Mouse (Mus musculus): ENCODE results near the gene Ahctf1.
"Not testable (repeated sequence)": the region's sequence is repeated elsewhere in the genome, so short reads cannot be mapped to it uniquely, and the experiment has no call there.

Ahctf1 gene

DNA sequence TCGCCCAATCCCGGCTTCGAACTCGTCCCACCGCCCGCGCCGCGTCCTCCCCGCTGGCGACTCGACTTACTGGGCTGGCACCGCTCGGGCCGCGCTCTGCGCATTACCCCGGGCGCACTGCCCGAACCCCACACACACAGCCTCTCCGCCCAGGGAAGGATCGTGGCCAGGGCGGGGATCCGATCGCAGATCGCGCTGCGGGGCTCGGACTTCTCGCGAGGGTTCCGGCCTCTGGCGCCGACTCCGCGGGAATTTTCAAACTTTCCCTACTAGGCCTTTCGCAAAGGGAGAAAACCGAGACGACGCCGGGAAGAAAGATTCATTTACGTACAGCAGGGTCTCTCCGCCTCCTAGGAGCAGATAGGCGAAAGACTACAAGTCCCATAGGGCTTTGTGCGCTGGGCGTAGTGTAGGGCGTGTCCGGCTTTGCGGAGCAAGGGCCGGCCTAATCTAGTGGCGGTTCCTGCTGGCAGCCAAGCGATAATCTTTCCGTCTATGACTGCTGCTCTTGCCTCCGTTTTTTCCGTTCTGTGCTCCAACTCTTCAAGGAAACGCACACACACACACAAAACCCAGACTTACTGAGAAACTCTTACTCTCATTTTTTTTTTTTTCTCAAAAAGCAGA lies at the start of gene Ahctf1:
Ahctf1 (minus strand) TSS at position 168 of the 627 bp plus-strand sequence.
- in situ Hi-C loops (cut with MboI): no loop called here

DNA sequence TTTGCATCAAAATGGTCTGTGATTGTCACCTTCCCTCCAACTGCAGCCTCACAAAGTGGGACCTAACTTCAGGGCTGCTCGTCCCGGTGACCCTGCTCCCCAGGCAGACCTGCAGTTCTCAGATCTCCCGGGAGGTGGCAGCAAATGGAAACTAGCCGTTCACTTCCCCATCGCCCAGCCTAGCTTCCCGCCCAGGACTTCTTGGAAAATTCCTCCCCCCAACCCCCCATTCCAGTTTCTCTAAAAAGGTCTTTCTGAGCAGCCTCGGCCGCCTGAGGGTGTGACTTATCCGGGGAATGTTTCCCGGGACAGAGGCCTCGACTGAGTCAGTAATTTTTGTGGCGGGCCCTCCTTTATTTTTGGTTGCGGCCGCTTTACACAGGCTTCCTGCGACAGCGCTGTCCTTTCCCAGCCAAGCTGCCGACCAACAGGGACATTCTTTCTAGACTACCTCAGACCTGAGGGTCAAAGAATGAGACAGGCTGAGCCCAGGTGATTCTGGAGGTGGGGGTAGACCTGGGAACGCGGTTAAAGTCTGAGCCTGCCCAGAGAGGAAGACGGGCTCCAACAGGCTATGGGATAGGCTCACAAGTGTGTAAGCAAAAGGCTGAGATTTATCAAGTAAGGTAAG lies 44.4 kb upstream of the Ahctf1 start:
- in situ Hi-C loops (cut with MboI): no loop called here

DNA sequence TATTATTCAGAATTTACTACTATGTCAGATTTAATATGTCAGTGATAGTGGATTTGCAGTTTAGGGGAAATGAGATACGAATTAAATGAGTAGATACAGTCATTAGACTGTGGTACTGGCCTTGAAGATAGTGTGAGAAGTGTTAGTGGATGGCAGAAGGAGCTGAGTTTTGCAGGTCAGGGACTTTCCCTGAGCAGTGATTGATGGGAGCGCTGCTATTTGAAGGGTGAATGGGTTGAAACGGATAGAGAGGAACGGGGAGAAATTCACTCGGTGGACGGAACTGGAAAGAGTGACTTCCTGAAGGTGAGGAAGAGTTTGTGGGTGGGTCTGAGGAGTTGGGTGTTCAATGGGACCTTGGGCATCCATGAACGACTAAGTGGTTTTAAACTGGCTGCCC lies 43.7 kb upstream of the Ahctf1 start:
- in situ Hi-C loops (cut with MboI): no loop called here

DNA sequence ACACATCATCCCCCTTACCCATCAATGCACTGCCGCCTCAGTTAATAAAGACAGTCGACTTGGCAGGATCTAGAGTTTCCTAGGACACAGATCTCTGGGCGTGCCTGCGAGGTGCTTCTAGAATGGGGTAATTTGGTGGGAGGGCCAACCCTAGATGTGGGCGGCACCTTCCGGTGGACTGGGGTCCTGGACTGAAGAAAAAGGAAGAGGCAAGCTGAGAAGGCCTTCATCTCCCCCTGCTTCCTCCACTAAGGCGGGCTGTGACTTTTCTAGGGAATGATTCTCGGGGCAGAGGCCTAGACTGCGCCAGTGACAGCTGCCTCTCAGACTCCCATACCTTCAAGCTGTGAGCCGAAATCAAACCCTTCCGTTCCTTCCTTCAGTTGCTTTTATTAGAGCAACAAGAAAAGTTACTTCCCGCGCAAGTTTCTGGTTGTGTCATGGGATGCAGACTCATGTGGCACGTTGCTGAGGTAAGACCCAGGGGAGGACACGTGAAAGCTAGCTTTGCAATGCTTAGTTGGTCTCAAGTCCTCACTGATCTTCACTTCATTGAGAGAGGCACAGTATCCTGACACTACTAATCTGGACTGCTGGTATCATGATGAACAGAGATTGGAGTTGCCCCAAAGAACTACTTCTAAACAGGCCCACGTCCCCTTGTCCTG lies 42.5 kb upstream of the Ahctf1 start:
- in situ Hi-C loops (cut with MboI): no loop called here

DNA sequence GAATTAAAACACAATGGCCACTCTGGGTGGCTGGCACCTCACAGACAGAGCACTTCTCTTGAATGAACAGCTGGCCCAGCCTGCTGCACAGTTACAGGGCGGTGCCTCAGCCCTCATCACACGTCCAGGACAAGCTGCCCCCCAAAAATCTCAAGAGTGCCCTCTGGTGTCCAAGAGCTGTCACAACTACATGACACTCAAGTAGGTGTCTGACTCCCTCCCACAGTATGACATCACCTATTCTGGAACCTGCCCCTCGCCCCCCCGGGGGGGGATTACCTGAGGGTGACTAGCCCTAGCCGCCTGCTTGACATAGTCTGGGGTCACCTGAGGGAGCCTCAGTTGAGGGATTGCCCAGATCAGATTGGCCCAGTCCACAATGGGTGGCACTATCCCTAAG lies 41.4 kb upstream of the Ahctf1 start:
- in situ Hi-C loops (cut with MboI): no loop called here

DNA sequence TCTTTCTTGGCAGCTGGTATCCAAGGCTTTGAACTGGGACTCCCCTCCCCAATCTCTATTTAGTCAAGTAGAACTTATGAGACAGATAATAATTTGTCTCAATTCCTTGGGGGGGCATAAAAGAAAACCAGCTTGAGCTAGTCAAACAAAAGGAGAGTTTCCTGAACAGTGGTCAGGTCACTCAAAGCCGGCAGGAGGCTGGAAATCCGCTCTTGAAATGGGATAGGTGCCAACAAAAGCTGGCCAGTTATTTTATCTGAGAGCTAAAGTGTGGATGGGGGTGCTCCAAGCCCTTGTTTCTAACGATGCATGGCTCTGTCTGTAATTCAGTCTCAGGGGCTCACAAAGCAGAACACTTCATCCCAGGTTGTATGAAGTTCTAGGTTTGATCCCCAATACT lies 40.5 kb upstream of the Ahctf1 start:
- in situ Hi-C loops (cut with MboI): no loop called here

DNA sequence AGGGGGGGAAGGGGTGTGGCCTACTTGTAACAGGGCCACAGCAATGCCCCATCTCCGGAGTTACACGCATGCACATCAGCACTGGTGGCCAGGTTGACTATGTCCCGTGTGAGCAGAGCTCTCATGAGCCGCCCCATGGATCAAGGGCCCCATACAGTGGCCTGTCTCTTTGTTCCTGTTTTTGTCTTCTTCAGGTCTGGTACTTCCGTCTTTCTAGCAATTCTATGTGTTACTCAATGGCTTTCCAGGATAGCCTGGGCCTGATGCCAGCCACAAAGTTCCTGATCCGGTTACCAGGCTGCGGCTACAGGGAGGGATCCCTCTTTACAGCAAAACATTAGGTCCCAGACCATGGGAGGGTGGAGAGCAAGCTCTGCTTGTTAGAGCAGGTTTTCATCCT lies 39.1 kb upstream of the Ahctf1 start:
- in situ Hi-C loops (cut with MboI): no loop called here

DNA sequence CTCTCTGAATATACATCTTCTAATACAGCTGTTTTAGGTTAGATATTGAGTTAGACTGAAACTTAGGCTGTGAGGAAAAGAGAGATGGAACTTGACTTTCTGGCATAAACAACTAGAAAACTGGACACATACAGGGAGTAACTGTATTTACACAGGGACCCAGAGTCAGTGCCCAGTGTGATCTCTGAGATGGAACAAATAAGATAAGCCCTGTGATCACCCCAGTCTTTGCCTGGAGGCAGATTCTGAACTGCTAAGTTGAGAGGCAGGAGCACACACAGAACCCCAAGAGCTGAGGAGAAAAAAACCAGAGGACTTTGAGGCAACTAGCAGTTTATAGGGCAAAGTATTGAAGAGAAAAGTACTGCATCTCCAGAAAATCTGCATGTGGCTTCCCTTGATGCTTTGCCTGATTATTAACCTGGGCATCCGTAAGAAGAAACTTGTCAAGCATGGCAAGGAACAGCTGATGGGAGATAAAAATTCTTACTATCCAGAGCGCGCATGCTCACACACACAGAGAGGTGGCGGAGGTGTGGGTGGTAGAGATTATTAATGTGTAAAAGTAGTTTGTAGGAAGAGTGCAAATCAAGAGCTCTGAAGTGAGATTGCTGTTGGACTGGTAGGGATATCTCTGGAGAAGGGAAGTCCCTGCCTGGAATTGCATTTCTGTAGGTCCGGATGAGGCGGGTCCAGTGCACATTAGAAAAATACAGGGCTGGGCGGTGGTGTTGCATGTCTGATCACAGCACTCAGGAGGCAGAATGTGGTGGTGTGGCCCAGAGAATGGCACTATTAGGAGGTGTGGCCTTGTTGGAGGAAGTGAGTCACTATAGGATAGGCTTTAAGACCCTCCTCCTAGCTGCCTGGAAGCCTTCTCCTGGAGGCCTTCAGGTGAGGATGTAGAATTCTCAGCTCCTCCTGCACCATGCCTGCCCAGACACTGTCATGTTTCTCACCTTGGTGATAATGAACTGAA lies 33.2 kb upstream of the Ahctf1 start:
- in situ Hi-C loops (cut with MboI): no loop called here

DNA sequence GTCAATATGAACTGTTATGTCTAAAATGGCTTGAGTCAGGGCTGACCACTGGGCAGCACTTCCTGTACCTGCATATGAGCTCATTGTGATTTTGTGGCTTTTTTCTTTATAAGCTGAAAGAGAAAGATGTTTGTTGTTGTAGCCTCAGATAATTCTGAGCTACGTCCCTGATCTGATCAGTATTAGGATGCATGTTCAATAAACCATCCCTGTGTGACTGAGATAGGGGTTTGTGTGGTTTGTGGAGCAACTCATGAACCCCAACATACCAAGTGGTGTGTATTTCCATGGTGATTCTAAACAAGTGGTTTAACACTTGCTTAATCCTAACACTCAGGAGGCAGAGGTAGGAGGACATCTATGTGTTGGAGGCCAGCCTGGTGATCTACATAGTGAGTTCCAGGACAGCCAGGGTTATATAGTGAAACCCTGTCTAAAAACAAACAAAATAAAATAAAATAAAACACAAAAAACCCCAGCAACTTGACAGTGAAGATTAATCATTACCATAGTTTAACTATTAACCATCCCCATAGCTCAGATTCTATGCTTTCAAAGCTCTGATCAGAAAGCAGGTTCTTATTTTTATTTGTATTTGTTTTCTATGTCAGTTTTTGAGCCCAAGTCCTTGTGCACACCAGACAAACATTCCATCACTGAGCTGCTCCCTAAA lies 32.4 kb upstream of the Ahctf1 start:
- in situ Hi-C loops (cut with MboI): no loop called here

DNA sequence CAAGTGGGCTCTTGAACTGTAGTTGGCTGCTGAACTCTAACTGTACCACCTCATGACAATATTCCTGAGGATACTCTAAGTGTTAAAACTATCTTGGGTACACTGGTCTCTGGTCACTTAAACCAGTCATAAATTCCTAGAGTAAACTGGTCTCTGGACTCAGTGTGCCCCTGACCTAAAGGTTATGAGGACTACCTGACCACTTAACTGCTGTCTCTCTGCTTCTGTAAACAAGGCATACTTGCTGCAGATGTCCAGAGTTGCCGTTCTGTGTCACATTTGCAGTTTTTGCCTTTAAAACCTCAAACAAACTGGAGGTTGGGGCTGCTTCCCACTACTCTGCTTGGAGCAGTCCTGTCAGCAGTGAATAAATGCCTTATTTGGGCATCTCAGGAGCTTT lies 30.1 kb upstream of the Ahctf1 start:
- in situ Hi-C loops (cut with MboI): no loop called here

DNA sequence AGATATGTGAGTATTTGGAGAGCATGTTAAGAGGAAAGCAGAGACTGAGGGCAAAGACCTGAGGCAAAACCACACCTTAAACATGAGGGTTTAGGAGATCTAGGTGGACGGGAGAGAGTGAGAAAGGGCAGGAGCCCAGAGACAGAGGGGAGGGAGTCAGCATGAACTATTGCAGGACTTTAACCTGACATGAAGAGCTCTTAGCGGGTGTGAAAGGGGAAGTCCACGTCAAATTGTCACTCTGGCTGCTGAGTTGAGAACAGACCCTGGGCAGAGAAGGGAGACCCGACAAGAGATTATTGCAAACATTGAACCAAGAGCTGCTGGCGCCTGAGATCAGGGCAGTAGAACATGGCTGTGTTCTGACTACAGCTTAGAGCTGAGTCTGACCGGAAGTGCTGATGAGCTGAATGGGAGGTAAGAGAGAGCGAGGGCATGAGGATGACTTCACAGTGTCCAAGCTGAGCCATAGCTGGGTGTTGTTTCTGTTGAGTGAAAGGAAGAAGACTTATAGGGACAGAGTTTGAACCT lies 29.3 kb upstream of the Ahctf1 start:
- in situ Hi-C loops (cut with MboI): no loop called here

DNA sequence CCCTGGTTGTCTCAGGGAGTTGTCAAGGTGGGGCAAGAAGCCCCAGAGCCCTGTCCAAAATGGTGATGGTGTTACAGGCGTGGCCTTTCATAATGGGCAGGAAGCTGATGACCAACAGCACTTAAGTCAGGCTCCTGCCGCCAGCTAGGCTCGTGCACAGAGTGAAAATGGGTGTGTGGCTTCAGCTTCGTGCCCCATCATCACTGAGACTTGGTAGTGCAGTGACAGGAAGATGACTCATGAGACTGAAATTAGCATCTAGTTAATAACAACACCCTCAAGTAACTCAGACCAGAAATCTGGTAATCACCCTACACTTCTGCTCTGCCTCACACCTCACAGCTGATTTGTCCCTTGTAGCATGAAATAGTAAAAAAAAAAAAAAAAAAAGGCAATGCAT lies 25.4 kb upstream of the Ahctf1 start:
- in situ Hi-C loops (cut with MboI): no loop called here

DNA sequence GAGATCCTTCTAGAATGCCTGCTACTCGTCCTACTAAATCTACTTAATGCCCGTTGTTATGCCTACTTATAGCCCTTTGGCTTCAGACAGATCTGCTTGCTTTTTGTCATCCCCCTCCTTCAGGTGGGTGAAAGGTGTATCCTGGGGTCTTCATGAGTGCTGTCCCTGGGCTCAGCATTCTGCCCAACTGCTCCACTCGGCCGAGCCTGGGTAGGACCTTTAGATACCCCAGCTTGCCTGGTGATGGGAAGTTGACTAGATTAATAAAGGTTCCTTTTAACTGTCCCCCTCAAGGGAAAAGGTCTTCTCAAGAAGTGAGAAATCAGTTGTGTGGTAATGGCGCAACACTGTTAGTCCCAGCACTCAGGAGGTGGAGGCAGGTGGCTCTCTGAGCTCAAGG lies 24.6 kb upstream of the Ahctf1 start:
- in situ Hi-C loops (cut with MboI): no loop called here

DNA sequence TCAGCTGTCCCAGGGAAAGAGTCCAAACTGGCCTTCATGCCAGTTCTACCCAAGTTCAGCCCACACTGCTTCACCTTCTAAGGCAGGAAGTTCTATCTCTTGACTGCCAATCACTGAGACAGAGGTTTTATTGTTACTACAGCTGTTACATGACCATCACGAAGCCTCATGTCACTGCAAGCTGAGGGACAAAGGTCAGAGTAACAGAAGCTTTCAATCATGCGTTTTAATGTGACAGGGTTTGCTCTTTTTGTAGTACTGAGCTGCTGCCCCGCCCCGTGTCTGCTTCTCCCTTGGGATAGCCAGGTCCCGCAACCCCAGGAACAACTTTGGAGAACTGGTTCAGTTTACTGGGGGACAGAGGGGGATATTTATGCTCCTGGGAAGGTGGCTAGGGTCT lies 21.1 kb upstream of the Ahctf1 start:
- in situ Hi-C loops (cut with MboI): no loop called here

DNA sequence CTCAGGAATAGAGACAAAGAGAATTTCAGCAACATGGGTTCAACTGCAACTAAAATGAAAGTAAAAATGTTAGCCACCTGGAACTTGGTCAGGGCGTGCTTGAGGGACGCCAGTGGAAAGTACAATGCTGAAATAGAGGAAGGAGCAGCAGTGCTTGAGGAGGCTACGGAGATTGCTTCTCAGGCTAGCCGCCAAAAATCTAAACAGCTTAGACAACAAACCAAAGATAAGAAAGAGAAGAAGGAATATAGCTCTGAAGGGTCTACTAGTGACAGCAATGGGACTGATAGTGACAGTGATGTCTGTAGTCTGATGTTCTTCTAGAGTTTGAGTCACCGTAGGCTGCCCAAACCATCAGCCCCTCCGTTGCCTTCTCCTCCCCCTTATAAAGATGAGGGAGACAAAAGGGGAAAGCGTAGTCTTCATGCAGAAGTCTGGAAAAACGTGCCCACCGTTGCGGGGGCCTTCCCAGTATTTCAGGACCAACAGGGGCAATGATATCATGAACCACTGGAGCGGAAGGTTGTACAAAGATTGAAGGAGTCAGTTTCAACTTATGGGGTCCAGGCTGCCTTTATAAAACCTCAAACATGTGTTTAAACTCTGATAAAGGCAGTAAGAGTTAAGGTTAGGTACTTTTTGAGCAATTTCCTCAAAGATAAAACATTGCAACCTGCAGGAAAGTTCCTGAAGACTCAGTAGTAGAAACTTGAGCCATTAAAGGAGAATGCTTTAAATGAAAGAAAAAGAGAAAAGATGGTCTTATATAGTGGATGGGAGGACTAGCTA lies 15.2 kb upstream of the Ahctf1 start:
- in situ Hi-C loops (cut with MboI): not testable (repeated sequence)

DNA sequence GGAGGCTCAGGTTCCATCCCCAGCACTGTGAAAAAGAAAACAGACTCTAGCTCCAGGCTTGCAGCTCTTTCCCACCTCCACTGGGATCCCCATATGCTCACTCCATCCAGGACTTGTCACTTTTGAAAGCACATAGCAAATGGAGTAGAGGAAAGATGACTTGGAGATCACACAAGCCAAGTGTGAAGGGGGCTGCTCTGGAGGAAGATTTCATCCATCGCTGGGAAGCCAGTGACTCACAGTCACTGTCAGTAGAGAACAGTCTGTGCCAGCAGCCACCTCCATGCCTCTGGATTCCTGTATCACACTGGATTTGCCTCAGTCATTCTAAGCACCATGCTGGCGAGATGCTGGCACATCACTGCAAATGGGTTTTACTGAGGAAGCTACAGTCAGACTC lies 11.1 kb upstream of the Ahctf1 start:
- in situ Hi-C loops (cut with MboI): no loop called here

DNA sequence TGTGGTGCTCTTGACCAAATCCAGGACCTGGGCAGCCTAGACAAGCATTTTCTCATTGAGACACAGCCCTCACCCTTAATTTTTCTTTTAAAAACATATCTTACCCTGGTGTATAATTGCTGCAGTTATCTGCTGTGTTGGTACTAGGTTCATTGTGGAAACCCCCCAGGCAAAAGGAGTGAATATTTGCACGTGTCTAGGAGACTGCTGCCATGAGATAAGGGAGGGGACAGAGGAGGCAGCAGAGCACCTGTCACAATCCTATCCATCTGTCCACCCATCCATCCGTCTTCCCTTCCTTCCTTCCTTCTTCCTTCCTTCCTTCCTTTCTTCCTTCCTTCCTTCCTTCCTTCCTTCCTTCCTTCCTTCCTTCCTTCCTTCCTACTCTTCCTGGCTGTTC lies 9.9 kb upstream of the Ahctf1 start:
- in situ Hi-C loops (cut with MboI): no loop called here

DNA sequence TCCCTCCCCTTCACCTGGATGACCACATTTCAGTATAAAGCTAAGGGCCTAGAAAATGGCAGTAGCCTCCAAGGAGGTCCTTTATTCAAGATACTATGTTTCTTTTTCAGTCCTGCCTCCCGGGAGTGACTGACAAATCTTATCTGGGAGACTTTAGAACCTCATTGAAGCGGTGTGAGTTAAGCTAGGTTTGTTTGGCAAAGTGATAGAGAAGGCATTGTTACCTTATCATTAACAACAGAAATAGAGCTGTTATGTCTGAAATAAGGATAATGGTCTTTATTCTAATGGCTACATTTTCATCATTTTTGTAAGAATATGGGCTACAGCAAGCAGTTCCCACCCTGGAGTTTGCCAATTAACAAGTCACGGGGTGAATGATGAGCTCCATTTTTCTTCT lies 4.8 kb upstream of the Ahctf1 start:
- in situ Hi-C loops (cut with MboI): no loop called here

DNA sequence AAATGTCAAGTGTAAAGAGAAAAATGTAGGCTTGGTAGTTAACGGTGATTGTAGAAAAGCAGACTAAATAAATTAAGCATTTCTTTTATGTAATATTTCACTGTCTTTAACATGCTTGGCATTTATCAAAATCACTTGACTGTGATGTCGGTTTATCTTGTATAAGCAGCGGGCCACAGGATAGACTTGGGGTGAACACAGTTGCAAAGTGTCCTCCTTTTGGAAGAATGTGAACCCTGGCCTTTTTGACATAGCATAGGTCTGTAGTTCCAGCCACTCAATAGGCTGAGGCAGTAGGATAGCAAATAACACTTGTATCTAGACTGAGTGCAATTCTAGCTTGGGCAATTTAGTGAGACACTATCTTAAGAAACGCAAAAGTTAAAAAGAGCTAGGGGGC lies 4.0 kb upstream of the Ahctf1 start:
- in situ Hi-C loops (cut with MboI): no loop called here

DNA sequence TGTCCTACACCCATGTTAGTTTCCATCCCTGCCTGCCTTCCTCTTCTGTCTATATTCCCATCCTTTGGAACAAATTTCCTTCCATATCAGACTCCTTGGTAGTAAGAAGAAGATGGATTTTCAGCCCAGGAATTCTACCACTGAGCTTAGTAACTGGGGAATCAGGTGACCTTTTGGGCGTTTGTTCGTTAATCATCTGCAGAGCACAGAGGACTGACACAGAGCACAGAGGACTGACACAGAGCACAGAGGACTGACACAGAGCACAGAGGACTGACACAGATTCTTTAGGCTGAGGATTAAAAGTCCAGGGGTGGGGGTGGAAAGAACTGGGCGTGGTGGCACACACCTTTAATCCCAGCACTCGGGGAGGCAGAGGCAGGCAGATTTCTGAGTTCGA lies 2.3 kb upstream of the Ahctf1 start:
- in situ Hi-C loops (cut with MboI): no loop called here

Data from mature B cell (primary cell).